Mouse (Mus musculus) ovary, postnatal 36 days (tissue): ENCODE data around the gene Sult5a1.

Source experiments
- DNase-seq: peaks from one replicate; pipeline ENCODE4 v3.0.0; 2022; ENCODE audit warnings: low spot score, mixed read lengths

Gene Sult5a1

GRCm38 (mm10) chr8:123101735-123102685 is 56.1 kb downstream of the Sult5a1 start, which contains the start of gene Rpl13:
TSS of gene Rpl13 (plus strand) at chr8:123102350.
- peak; percentile 96 for DNase-seq

- DNase-seq = no peak
Measured at GRCm38 (mm10) chr8:123101244-123101643, 56.9 kb downstream of the Sult5a1 start.

- no peak for DNase-seq
Measured at GRCm38 (mm10) chr8:123100288-123100687, 57.8 kb downstream of the Sult5a1 start.

GRCm38 (mm10) chr8:123097786-123098584 is 60.1 kb downstream of the Sult5a1 start:
- no peak for DNase-seq

GRCm38 (mm10) chr8:123097216-123097615 is 60.9 kb downstream of the Sult5a1 start:
- no peak for DNase-seq
